Mouse (Mus musculus): Measurements from ENCODE around the gene Fam149a.
"Not testable (repeated sequence)": the region's sequence is repeated elsewhere in the genome, so short reads cannot be mapped to it uniquely, and the experiment has no call there.

The Fam149a gene

GRCm38 (mm10) chr8:45332685-45333409 lies 49.2 kb downstream of the Fam149a start, which contains the start of gene Cyp4v3:
Gene Cyp4v3 (minus strand): TSS chr8:45333216.
- DNase-seq (ENCODE audit: low spot score): no peak

GRCm38 (mm10) chr8:45330856-45331255 lies 51.2 kb downstream of the Fam149a start:
- no peak for DNase-seq (ENCODE audit: low spot score)

- DNase-seq (ENCODE audit: low spot score): no peak
Observed at GRCm38 (mm10) chr8:45329206-45329980, 52.7 kb downstream of the Fam149a start.

- DNase-seq (ENCODE audit: low spot score): not testable (repeated sequence)
Observed at GRCm38 (mm10) chr8:45327076-45327475, 55.0 kb downstream of the Fam149a start.

GRCm38 (mm10) chr8:45324151-45324550 lies 57.9 kb downstream of the Fam149a start:
- no peak for DNase-seq (ENCODE audit: low spot score)

- no peak for DNase-seq (ENCODE audit: low spot score)
Observed at GRCm38 (mm10) chr8:45321365-45321764, 60.7 kb downstream of the Fam149a start.

GRCm38 (mm10) chr8:45320930-45321329 lies 61.2 kb downstream of the Fam149a start:
- DNase-seq (ENCODE audit: low spot score): no peak

GRCm38 (mm10) chr8:45310967-45311366 lies 71.1 kb downstream of the Fam149a start:
- no peak for DNase-seq (ENCODE audit: low spot score)

- no peak for DNase-seq (ENCODE audit: low spot score)
Observed at GRCm38 (mm10) chr8:45308366-45308765, 73.7 kb downstream of the Fam149a start, which contains the start of gene Gm45753. Gene Gm45753 (minus strand): TSS chr8:45308466.

GRCm38 (mm10) chr8:45305479-45305878 lies 76.6 kb downstream of the Fam149a start:
- DNase-seq (ENCODE audit: low spot score): no peak

GRCm38 (mm10) chr8:45304354-45304753 lies 77.7 kb downstream of the Fam149a start:
- DNase-seq (ENCODE audit: low spot score): no peak

- no peak for DNase-seq (ENCODE audit: low spot score)
Observed at GRCm38 (mm10) chr8:45302390-45302789, 79.7 kb downstream of the Fam149a start.

GRCm38 (mm10) chr8:45295276-45295675 lies 86.8 kb downstream of the Fam149a start:
- DNase-seq (ENCODE audit: low spot score): no peak

- DNase-seq (ENCODE audit: low spot score): no peak
Observed at GRCm38 (mm10) chr8:45294687-45295086, 87.4 kb downstream of the Fam149a start, which contains the start of gene Klkb1. Gene Klkb1 (minus strand): TSS chr8:45294859.

GRCm38 (mm10) chr8:45291790-45292189 lies 90.3 kb downstream of the Fam149a start:
- no peak for DNase-seq (ENCODE audit: low spot score)

All from left cerebral cortex, adult 11 months (tissue).